Mouse (Mus musculus) kidney, adult 18-20 months (tissue): ENCODE data around the gene Stat2.
"Not testable (repeated sequence)": the region's sequence is repeated elsewhere in the genome, so short reads cannot be mapped to it uniquely, and the experiment has no call there.

ENCODE experiments used
- DNase-seq: peaks from one replicate; pipeline ENCODE4 v3.0.0; 2021

Stat2 gene

GRCm38 (mm10) chr10:128259946-128260345, 10.4 kb upstream of the Stat2 start:
- no peak for DNase-seq

- not testable (repeated sequence) for DNase-seq
These were observed 10.0 kb upstream of the Stat2 start for GRCm38 (mm10) chr10:128260376-128260775.

- DNase-seq: no peak
These were observed 8.1 kb upstream of the Stat2 start for GRCm38 (mm10) chr10:128262300-128262699.

- DNase-seq: no peak
These were observed 6.7 kb upstream of the Stat2 start for GRCm38 (mm10) chr10:128263393-128264310.

GRCm38 (mm10) chr10:128268371-128268770, 2.0 kb upstream of the Stat2 start, which contains the start of gene Apof:
Gene Apof (plus strand): TSS chr10:128268671.
- no peak for DNase-seq

- DNase-seq: no peak
These were observed 1.0 kb upstream of the Stat2 start for GRCm38 (mm10) chr10:128269206-128269910.

- DNase-seq: no peak
These were observed 507 bp downstream of the Stat2 start for GRCm38 (mm10) chr10:128270866-128271265.

- no peak for DNase-seq
These were observed 1.5 kb downstream of the Stat2 start for GRCm38 (mm10) chr10:128271883-128272282.

GRCm38 (mm10) chr10:128272819-128273439, 2.6 kb downstream of the Stat2 start:
- DNase-seq: not testable (repeated sequence)

GRCm38 (mm10) chr10:128275374-128275773, 5.0 kb downstream of the Stat2 start:
- not testable (repeated sequence) for DNase-seq

GRCm38 (mm10) chr10:128278158-128278557, 7.8 kb downstream of the Stat2 start:
- no peak for DNase-seq

- peak; percentile 23 for DNase-seq
These were observed 10.6 kb downstream of the Stat2 start for GRCm38 (mm10) chr10:128280943-128281342.

GRCm38 (mm10) chr10:128281682-128282081, 11.3 kb downstream of the Stat2 start:
- DNase-seq: no peak

- peak; percentile 14 for DNase-seq
These were observed 12.6 kb downstream of the Stat2 start for GRCm38 (mm10) chr10:128282886-128283450.

GRCm38 (mm10) chr10:128283604-128284579, 13.5 kb downstream of the Stat2 start:
- peak; percentile 81 for DNase-seq

- DNase-seq: not testable (repeated sequence)
These were observed 20.2 kb downstream of the Stat2 start for GRCm38 (mm10) chr10:128290594-128290993.

GRCm38 (mm10) chr10:128296370-128297090, 26.2 kb downstream of the Stat2 start:
- no peak for DNase-seq

GRCm38 (mm10) chr10:128297221-128297620, 26.9 kb downstream of the Stat2 start:
- DNase-seq: no peak

GRCm38 (mm10) chr10:128297622-128298021, 27.3 kb downstream of the Stat2 start:
- no peak for DNase-seq

- DNase-seq: no peak
These were observed 27.9 kb downstream of the Stat2 start for GRCm38 (mm10) chr10:128298243-128298642.

- DNase-seq: no peak
These were observed 28.4 kb downstream of the Stat2 start, which contains the start of gene Il23a for GRCm38 (mm10) chr10:128298702-128299171. Gene Il23a (minus strand): TSS chr10:128298752.
